Mouse (Mus musculus): Measurements from ENCODE around the gene Klc4. TPM values are rescaled to one million over a fixed set of nuclear protein-coding genes. Genes with fewer than 3 reads are reported as not detected.

The Klc4 gene
- polyA plus RNA-seq, 1 experiment = 7.2 TPM

DNA sequence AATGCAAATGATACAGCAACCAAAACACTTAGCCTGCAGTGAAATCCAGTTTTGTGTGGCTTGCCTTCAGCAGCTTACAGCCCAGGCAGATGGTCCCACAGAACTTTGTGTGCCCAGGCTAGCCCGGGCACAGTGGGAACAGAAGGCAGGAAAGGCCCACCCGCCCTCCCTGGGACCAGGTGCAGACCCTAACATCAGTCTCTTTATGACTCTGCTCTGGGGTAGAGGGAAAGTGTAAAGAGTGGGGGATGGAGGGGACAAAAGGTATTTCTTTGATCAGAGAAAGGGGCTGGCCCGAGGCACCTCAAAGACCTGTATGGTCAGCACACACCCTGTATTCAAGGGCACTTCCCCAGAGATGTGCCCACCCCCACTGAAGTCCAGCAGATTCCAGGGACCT lies 32.6 kb downstream of the Klc4 start:
- Histone ChIP-seq H3K4me3 (ENCODE audit: insufficient read depth, low read length) (no peak overlapping the region), H3K4me1 (ENCODE audit: control insufficient read depth, insufficient read depth, low read length) (peaks cover 31% of the 10 kb centered on the region), H3K27ac (ENCODE audit: insufficient read depth, low read length) (peak overlapping the region; percentile 62)
- TF ChIP-seq CTCF (IDR thresholded peaks at IDR 0.05; ENCODE audit: borderline replicate concordance, insufficient read depth, low read length) (no peak), POLR2A (IDR thresholded peaks at IDR 0.05; ENCODE audit: low read depth, low read length) (no peak)

DNA sequence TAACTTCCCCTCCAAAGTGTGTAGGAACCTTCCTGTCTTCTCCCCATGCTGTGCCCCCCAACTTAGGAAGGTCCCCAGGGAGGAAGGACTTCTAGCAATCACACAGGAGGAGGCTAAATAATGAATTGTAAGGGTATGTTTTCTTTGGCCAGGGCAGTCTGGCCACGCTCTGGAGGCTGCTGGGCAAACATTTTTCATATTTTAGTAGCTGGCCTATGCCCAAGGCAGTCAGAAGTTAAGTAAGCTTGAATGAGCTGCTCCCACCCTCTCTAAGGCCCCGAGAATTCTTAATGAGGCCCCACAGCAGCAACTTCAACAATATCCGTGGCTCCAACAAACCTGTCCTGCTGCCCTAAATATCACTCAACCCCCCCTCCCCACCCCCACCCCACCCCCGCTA lies 33.0 kb downstream of the Klc4 start:
- TF ChIP-seq POLR2A (IDR thresholded peaks at IDR 0.05; ENCODE audit: low read depth, low read length) (no peak), CTCF (IDR thresholded peaks at IDR 0.05; ENCODE audit: borderline replicate concordance, insufficient read depth, low read length) (no peak)
- peak overlapping the region; percentile 50 for H3K27ac ChIP-seq (ENCODE audit: insufficient read depth, low read length)
- no peak overlapping the region for H3K4me3 ChIP-seq (ENCODE audit: insufficient read depth, low read length)

DNA sequence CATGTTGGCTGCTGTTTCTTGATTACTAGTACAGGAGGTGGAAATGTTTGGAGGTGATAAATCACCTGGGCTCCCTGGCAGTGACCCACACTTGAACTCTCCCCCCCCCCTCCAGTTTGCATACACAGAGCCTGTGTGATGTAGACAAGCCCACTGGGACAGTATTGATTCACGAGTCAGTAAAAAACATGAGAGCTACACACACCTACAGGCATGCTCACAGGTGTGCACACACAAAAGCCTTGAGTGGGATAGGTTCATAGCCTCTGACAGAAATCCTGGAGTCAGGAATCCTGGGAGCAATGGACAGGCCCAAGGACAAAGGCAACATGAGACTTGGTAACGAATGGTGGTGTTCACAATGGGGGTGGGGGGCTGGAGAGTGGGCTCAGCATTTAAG lies 33.6 kb downstream of the Klc4 start:
- Histone ChIP-seq H3K4me1 (ENCODE audit: control insufficient read depth, insufficient read depth, low read length) (peaks cover 24% of the 10 kb centered on the region), H3K27ac (ENCODE audit: insufficient read depth, low read length) (peak overlapping the region; percentile 50), H3K4me3 (ENCODE audit: insufficient read depth, low read length) (no peak overlapping the region)
- TF ChIP-seq POLR2A (IDR thresholded peaks at IDR 0.05; ENCODE audit: low read depth, low read length) (no peak), CTCF (IDR thresholded peaks at IDR 0.05; ENCODE audit: borderline replicate concordance, insufficient read depth, low read length) (no peak)

More for the DNA sequence above, 33.0 kb downstream of the Klc4 start:
- peaks cover 29% of the 10 kb centered on the region for H3K4me1 ChIP-seq (ENCODE audit: control insufficient read depth, insufficient read depth, low read length)

DNA sequence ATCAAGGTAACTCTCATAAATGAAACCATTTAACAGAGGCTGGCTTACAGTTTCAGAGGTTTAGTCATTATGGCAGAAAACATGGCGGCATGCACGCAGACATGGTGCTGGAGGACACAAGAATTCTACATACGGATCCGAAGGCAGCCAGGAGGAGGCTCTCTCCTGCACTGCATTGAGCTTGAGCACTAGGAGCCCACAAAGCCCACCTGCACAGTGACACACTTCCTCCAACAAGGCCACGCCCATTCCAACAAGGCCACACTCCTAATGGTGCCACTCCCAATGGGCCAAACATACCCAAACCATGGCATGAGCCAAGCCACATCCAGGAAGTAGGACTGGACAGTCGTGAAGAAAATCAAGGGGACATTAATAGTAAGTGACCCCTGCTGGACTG lies 34.5 kb downstream of the Klc4 start:
- Histone ChIP-seq H3K4me1 (ENCODE audit: control insufficient read depth, insufficient read depth, low read length) (peaks cover 21% of the 10 kb centered on the region), H3K27ac (ENCODE audit: insufficient read depth, low read length) (no peak overlapping the region), H3K4me3 (ENCODE audit: insufficient read depth, low read length) (no peak overlapping the region)
- no peak for TF ChIP-seq POLR2A (IDR thresholded peaks at IDR 0.05; ENCODE audit: low read depth, low read length)
- TF ChIP-seq CTCF (IDR thresholded peaks at IDR 0.05; ENCODE audit: borderline replicate concordance, insufficient read depth, low read length) = no peak

DNA sequence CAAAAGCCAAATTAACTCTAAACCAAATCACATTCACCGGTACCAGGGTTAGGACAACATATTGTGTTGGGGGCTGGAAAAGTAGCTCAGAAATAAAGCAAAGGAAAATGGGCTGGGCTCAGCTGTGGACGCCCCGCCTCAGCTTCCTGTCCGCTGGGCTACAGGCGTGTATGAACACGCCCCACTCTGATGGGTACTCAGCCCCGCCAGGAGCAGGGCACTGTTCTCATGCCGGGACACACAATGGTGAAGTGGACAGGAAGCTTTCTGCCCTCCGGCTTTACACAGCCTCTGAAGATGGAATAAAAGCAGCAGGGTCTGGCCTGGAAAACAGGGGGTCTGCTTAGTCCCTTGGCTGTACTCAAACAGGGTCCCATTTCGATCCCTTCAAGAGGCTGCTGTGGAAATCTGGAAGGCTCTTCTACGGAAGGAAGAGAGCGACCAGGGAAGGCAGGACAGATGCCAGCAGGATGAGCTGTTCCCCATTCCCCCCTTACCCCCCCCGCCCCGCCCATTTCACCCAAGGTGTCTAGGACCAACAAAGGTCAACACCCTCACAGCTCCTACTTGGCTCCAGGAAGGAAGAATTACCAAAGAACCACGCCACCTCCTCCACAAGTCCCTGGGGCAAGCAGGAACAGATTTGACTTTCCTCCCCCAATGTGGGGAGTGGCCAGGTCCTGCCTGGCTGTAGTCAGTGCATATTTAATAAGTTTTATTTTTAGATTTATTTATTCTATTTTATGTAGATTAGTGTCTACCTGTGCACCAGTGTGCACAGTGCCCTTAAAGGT lies 35.9 kb downstream of the Klc4 start:
- TF ChIP-seq CTCF (IDR thresholded peaks at IDR 0.05; ENCODE audit: borderline replicate concordance, insufficient read depth, low read length) (no peak), POLR2A (IDR thresholded peaks at IDR 0.05; ENCODE audit: low read depth, low read length) (no peak)
- peak overlapping the region; percentile 23; the same call in 1 of the 2 replicates for H3K27ac ChIP-seq (ENCODE audit: insufficient read depth, low read length)
- H3K4me1 ChIP-seq (ENCODE audit: control insufficient read depth, insufficient read depth, low read length) = peaks cover 21% of the 10 kb centered on the region
- no peak overlapping the region for H3K4me3 ChIP-seq (ENCODE audit: insufficient read depth, low read length)

DNA sequence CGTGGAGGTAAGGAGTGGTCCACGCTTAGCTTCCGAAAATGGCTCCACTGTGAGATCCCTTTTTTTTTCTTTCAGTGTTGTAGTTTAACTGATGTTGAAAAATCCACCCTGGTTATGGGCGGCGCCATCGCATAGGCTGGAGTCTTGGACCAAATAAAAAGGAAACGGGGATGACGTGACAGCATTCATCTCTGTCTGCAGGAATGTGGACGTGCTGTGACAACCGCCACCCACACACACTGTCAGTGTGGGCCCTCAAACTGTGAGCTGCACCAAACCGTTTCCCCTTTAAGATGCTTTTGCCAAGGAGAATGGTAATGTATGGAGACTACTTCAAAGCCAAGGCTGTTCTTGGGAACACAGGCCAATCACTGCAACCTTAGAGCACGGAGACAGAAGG lies 39.8 kb downstream of the Klc4 start:
- no peak overlapping the region for H3K4me3 ChIP-seq (ENCODE audit: insufficient read depth, low read length)
- TF ChIP-seq CTCF (IDR thresholded peaks at IDR 0.05; ENCODE audit: borderline replicate concordance, insufficient read depth, low read length) = no peak
- no peak for TF ChIP-seq POLR2A (IDR thresholded peaks at IDR 0.05; ENCODE audit: low read depth, low read length)
- peaks cover 6% of the 10 kb centered on the region for H3K4me1 ChIP-seq (ENCODE audit: control insufficient read depth, insufficient read depth, low read length)
- no peak overlapping the region for H3K27ac ChIP-seq (ENCODE audit: insufficient read depth, low read length)

DNA sequence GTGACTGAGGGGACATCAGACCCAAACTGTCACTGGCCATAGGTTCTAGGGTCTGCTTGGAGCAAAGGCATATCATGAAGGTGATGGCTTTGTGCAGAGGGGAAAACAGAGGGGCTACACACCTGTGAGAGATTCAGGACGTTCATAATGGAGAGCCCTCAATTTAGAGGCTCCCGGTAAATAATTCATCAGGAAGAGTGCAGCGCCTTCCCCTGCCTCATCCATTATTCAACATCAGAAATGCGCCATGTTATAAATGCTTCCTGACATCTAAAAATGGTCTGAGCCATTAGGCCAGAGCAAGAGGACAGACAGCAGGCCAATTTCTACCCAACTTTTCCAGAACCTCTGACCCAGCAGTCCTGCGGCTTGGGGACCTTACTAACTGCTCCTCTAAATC lies 40.7 kb downstream of the Klc4 start:
- Histone ChIP-seq H3K4me3 (ENCODE audit: insufficient read depth, low read length) (no peak overlapping the region), H3K27ac (ENCODE audit: insufficient read depth, low read length) (no peak overlapping the region), H3K4me1 (ENCODE audit: control insufficient read depth, insufficient read depth, low read length) (peaks cover under 1% of the 10 kb centered on the region; the same call in 1 of the 2 replicates)
- TF ChIP-seq CTCF (IDR thresholded peaks at IDR 0.05; ENCODE audit: borderline replicate concordance, insufficient read depth, low read length) (no peak), POLR2A (IDR thresholded peaks at IDR 0.05; ENCODE audit: low read depth, low read length) (no peak)

DNA sequence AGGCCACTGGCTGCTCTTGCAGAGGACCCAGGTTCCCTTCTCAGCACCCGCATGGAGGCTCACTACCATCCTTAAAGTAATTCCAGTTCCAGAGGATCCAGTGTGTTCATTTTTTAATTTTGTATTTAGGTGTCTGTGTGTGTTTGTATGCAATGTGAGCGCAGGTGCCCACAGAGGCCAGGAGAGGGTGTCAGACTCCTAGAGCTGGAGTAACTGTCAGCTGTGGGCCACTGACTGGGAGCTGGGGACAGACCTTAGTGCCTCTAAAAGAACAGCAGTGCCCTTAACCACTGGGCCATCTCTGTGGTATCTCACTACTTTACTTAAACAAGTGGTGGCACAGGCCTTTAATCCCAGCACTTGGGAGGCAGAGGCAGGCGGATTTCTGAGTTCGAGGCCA lies 42.6 kb downstream of the Klc4 start:
- no peaks in the 10 kb centered on the region; the same call in 1 of the 2 replicates for H3K4me1 ChIP-seq (ENCODE audit: control insufficient read depth, insufficient read depth, low read length)
- H3K4me3 ChIP-seq (ENCODE audit: insufficient read depth, low read length) = no peak overlapping the region
- peak overlapping the region; percentile 32; the same call in 1 of the 2 replicates for H3K27ac ChIP-seq (ENCODE audit: insufficient read depth, low read length)
- TF ChIP-seq POLR2A (IDR thresholded peaks at IDR 0.05; ENCODE audit: low read depth, low read length) (no peak), CTCF (IDR thresholded peaks at IDR 0.05; ENCODE audit: borderline replicate concordance, insufficient read depth, low read length) (no peak)

DNA sequence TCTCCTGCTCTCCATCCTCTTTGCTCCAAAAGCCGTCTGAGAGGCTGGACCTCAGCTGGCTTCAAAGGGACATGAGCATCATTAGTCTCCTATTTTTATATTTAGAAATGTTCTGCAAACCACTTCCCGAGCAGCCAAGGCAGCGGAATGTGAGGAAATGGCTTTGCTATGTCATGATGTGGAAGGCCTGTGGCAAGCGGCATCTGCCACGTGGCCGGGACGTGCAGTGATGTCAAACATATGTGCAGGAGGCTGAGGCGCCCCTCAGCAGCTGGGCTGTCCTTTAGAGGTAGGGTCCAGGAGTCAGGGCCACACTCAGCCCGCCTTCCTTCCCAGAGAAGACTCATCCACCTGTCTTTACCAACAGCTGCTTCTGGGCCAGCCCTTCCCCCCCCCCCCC lies 43.6 kb downstream of the Klc4 start:
- Histone ChIP-seq H3K4me1 (ENCODE audit: control insufficient read depth, insufficient read depth, low read length) (no peaks in the 10 kb centered on the region; the same call in 1 of the 2 replicates), H3K27ac (ENCODE audit: insufficient read depth, low read length) (peak overlapping the region; percentile 87), H3K4me3 (ENCODE audit: insufficient read depth, low read length) (no peak overlapping the region)
- TF ChIP-seq POLR2A (IDR thresholded peaks at IDR 0.05; ENCODE audit: low read depth, low read length) (no peak), CTCF (IDR thresholded peaks at IDR 0.05; ENCODE audit: borderline replicate concordance, insufficient read depth, low read length) (no peak)

DNA sequence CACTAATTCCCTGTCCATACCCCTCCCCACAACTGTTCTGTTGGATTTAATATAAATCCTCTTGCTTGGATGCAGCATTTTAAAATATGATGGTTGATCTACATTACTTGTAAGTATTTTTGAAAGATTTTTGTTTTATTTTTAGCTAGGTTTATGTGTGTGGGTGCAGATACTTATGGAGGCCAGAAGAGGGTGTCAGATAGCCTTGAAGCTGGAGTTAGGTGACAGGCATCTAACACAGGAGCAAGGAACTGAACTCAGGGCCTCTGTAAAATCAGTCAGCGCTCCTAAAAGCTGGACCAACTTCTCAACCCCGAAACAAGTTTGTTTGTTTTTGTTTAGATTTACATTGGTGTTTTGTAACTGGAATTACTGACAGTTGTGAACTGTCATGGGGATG lies 45.3 kb downstream of the Klc4 start:
- TF ChIP-seq CTCF (IDR thresholded peaks at IDR 0.05; ENCODE audit: borderline replicate concordance, insufficient read depth, low read length) (no peak), POLR2A (IDR thresholded peaks at IDR 0.05; ENCODE audit: low read depth, low read length) (no peak)
- H3K4me1 ChIP-seq (ENCODE audit: control insufficient read depth, insufficient read depth, low read length) = no peaks in the 10 kb centered on the region; the same call in none of the 2 replicates
- H3K27ac ChIP-seq (ENCODE audit: insufficient read depth, low read length) = 0 out of 2 replicates have a peak overlapping the region, but pooled peaks have one; percentile 87
- H3K4me3 ChIP-seq (ENCODE audit: insufficient read depth, low read length) = no peak overlapping the region
